Mouse (Mus musculus): Measurements from ENCODE around the gene Dusp1. TPM values are rescaled to one million over a fixed set of nuclear protein-coding genes. Genes with fewer than 3 reads are reported as not detected.

Dusp1 gene
- polyA plus RNA-seq, 1 experiment: 107 TPM

DNA sequence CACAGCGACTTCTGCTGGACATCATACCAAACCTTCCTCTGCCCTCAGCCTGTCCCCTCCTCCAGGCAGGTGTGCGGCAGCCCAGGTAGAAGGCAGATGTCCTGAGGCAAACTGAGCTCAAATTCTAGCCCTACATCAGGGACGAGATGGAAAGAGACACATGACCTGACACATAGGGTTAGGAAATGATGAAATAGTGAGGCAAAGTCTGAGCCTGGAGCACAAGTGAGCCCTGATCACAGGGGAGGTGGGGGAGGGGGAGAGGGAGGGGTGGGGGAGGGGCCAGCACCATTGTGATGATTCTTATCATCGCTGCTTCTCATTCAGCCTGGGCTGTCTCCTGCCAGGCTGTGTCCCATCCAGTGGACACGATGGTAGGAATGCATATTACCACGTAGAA lies 40.0 kb upstream of the Dusp1 start:
- peaks cover 5% of the 10 kb centered on the region; the same call in 1 of the 2 replicates for H3K36me3 ChIP-seq (ENCODE audit: control insufficient read depth)
- no peak overlapping the region for H3K4me3 ChIP-seq (replicated peaks)
- no peak for TF ChIP-seq TAL1 (IDR thresholded peaks at IDR 0.05; ENCODE audit: low read length)
- TF ChIP-seq GATA1 (IDR thresholded peaks at IDR 0.05; ENCODE audit: low read length): no peak
- no peaks in the 10 kb centered on the region for H3K9me3 ChIP-seq (ENCODE audit: control insufficient read depth, low read length)
- peaks cover 28% of the 10 kb centered on the region for H3K4me1 ChIP-seq (ENCODE audit: control insufficient read depth)
- H3K27me3 ChIP-seq (ENCODE audit: control insufficient read depth): no peaks in the 10 kb centered on the region

DNA sequence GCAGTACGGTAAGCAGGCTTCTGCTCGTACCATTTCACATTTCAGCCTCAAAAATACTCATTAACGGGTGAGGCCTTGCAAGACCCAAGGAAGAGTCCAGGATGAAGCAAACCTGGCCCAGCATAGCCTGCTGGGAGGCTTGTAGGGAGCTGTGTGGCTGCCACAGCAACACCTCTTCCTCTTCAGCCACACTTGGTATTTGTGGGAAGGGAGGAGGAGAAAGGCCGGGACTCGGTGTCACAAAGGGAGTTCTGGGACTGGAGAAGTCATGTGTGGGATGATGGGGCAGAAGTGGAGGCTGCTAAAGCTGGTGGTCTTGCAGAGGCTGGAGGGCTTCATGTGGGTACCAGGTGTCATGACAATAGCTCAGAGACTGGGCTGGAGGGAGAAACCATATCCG lies 39.6 kb upstream of the Dusp1 start:
- H3K4me1 ChIP-seq (ENCODE audit: control insufficient read depth): peaks cover 32% of the 10 kb centered on the region
- no peaks in the 10 kb centered on the region for H3K27me3 ChIP-seq (ENCODE audit: control insufficient read depth)
- H3K4me3 ChIP-seq (replicated peaks): no peak overlapping the region
- H3K36me3 ChIP-seq (ENCODE audit: control insufficient read depth): peaks cover 5% of the 10 kb centered on the region; the same call in 1 of the 2 replicates
- no peaks in the 10 kb centered on the region for H3K9me3 ChIP-seq (ENCODE audit: control insufficient read depth, low read length)
- TF ChIP-seq TAL1 (IDR thresholded peaks at IDR 0.05; ENCODE audit: low read length): no peak
- TF ChIP-seq GATA1 (IDR thresholded peaks at IDR 0.05; ENCODE audit: low read length): no peak

DNA sequence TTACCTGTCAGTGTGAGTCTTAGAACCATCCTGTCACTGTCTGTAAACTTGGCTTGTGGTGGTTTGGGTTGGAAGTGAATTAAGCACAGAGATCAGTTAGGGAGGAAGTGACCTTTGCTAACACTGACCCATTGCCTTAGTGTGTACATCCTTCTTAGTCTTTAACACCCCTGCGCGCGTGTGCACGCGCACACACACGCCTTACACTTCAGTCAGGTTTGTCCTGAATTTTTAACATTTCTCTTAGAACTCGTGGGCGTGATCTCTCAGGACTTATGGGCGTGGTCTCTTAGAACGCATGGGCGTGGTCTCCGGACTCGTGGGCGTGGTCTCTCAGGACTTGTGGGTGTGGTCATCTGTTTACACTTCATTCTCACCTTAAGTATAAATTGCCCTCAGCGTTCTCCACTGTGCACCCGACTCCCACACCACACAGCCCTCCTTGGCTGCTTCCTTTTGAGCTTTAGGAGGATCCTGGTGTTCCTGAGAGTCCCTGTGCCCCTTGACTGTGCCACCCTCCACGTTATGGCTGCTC lies 39.1 kb upstream of the Dusp1 start:
- no peak for TF ChIP-seq GATA1 (IDR thresholded peaks at IDR 0.05; ENCODE audit: low read length)
- TF ChIP-seq TAL1 (IDR thresholded peaks at IDR 0.05; ENCODE audit: low read length): no peak
- H3K4me1 ChIP-seq (ENCODE audit: control insufficient read depth): peaks cover 37% of the 10 kb centered on the region
- no peaks in the 10 kb centered on the region for H3K27me3 ChIP-seq (ENCODE audit: control insufficient read depth)
- peaks cover 5% of the 10 kb centered on the region; the same call in 1 of the 2 replicates for H3K36me3 ChIP-seq (ENCODE audit: control insufficient read depth)
- H3K4me3 ChIP-seq (replicated peaks): peak overlapping the region; percentile 5
- no peaks in the 10 kb centered on the region for H3K9me3 ChIP-seq (ENCODE audit: control insufficient read depth, low read length)

DNA sequence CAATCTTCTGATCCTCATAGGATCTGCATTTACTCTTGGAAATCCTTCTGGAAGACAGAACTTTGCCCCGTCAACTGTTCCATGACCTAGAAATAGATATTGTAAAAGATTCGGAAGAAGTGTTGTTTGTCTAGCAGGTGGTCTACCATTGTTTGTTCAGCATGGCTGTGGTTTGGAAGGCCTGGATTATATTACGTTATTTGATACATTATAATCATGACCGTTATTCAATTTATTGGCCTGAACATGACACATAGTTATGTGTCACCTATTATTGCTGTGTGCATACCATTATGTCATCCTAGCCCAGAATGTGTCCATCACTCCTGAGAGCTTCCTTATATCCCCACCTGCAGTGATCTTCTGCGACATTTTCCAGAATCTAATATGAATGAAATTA lies 36.9 kb upstream of the Dusp1 start:
- H3K36me3 ChIP-seq (ENCODE audit: control insufficient read depth): no peaks in the 10 kb centered on the region; the same call in 1 of the 2 replicates
- TF ChIP-seq TAL1 (IDR thresholded peaks at IDR 0.05; ENCODE audit: low read length) (no peak), GATA1 (IDR thresholded peaks at IDR 0.05; ENCODE audit: low read length) (no peak)
- H3K4me3 ChIP-seq (replicated peaks): no peak overlapping the region
- no peaks in the 10 kb centered on the region for H3K9me3 ChIP-seq (ENCODE audit: control insufficient read depth, low read length)
- H3K4me1 ChIP-seq (ENCODE audit: control insufficient read depth): peaks cover 51% of the 10 kb centered on the region
- H3K27me3 ChIP-seq (ENCODE audit: control insufficient read depth): no peaks in the 10 kb centered on the region

DNA sequence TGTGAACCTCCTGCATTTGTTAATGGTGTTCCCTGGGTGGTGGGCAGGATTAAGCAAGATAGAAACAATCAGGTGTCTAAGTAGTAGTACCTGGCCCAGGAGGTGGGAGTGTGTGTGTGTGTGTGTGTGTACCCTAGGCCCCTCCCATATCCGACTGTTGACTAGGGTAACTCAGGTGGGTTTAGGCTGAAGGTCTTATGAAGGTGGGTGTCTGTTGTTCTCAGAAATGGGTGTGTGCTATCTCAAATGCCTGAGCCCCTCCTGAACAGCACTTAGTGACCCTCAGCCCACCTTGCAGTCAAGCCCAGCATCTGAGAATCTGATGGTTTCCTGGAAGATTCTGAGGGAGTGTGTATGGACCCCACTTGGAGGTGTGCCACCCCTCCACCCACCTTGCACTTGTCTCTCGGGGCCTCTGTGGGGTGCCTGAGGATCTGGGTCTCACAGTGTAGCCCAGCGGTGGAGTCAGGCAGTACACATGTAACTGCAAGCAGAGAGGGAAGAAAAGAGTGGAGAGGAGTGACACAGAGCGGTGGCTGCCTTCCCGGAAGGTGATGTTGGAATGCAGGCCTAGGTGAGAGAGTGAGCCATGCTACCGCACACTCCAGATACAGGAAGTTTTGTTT lies 35.0 kb upstream of the Dusp1 start:
- Histone ChIP-seq H3K4me3 (replicated peaks) (no peak overlapping the region), H3K9me3 (ENCODE audit: control insufficient read depth, low read length) (no peaks in the 10 kb centered on the region), H3K36me3 (ENCODE audit: control insufficient read depth) (peaks cover 5% of the 10 kb centered on the region), H3K27me3 (ENCODE audit: control insufficient read depth) (no peaks in the 10 kb centered on the region), H3K4me1 (ENCODE audit: control insufficient read depth) (peaks cover 43% of the 10 kb centered on the region)
- TF ChIP-seq TAL1 (IDR thresholded peaks at IDR 0.05; ENCODE audit: low read length) (no peak), GATA1 (IDR thresholded peaks at IDR 0.05; ENCODE audit: low read length) (no peak)

DNA sequence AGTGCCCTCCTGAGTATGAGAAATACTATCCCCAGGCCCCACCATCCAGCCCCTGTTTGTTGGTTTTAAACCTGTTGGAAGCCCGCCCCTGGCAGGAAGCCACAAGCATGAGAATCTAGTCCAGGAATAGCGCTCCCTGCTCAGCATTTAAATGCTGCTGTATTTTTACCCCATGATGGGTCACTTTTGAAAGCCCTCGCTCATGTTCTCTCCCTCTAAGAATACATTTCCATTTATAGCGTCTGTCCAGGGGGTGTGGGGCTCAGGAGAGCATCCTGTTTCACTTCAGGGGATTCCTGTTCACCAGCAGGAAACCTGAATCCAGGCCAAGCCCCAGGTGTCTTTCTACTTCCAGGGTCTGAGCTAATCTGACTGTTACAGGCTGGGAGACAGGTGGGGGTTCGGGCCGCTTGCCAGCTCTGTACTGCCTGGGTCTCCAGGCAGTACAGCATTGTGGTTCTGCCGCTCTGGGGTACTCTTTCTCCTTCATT lies 34.3 kb upstream of the Dusp1 start:
- TF ChIP-seq TAL1 (IDR thresholded peaks at IDR 0.05; ENCODE audit: low read length): no peak
- no peak for TF ChIP-seq GATA1 (IDR thresholded peaks at IDR 0.05; ENCODE audit: low read length)
- Histone ChIP-seq H3K4me3 (replicated peaks) (no peak overlapping the region), H3K36me3 (ENCODE audit: control insufficient read depth) (peaks cover 5% of the 10 kb centered on the region), H3K9me3 (ENCODE audit: control insufficient read depth, low read length) (no peaks in the 10 kb centered on the region), H3K27me3 (ENCODE audit: control insufficient read depth) (no peaks in the 10 kb centered on the region), H3K4me1 (ENCODE audit: control insufficient read depth) (peaks cover 36% of the 10 kb centered on the region)

DNA sequence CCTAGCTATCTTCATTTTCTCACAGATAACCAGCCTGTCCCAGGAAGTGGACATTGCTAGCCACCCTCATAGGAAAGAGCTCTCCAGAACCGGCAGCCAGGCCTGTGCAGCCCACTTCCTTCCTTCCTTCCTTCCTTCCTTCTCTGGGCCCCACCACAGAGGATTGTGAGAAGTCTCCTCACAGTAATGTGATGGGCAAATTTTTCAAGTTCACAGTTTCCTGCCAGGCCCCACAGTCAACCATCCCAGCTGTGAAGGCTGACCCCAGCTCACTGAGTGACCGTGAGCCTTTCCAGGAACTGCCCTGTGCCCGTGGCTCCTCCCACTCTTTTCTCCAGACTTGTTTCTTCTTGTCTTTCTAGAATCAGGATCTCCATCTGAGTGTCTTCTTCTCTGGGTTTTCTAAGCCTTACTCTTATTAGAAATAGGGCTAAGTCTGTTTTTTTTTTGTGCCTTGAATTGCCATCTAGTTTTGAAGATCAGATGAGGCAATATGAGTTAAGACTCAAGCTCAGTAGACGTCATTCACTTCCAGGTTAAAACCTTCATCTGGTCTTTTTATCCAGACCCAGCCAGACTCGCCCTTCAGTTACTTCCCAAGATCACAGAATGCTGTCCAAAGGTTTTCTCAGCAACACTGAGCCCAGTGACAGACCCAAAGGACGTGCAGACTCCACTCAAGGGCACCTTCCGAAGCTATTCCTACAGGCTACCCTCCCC lies 33.7 kb upstream of the Dusp1 start:
- Histone ChIP-seq H3K9me3 (ENCODE audit: control insufficient read depth, low read length) (no peaks in the 10 kb centered on the region), H3K4me1 (ENCODE audit: control insufficient read depth) (peaks cover 30% of the 10 kb centered on the region), H3K4me3 (replicated peaks) (no peak overlapping the region), H3K36me3 (ENCODE audit: control insufficient read depth) (peaks cover 5% of the 10 kb centered on the region), H3K27me3 (ENCODE audit: control insufficient read depth) (no peaks in the 10 kb centered on the region)
- TF ChIP-seq GATA1 (IDR thresholded peaks at IDR 0.05; ENCODE audit: low read length) (no peak), TAL1 (IDR thresholded peaks at IDR 0.05; ENCODE audit: low read length) (no peak)

DNA sequence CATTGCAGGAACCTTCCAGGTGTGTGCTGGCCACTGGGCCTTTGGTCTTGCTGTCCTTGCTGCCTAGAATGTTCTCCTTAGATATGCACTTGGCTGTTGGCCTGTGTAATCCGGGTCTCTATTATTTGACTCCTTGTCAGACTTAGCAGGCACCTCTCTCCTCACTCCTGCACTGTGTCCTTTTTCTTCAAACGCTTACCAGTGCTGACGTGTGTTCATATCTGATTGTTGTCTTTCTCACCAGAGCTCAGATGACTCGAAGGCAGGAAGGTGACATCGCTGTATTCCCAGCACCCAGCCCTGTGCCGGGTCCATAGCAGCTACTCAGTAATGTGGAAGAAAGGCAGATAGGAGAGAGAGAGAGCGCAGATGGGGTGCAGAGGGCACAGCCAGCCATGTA lies 33.0 kb upstream of the Dusp1 start:
- TF ChIP-seq GATA1 (IDR thresholded peaks at IDR 0.05; ENCODE audit: low read length) (no peak), TAL1 (IDR thresholded peaks at IDR 0.05; ENCODE audit: low read length) (no peak)
- peaks cover 26% of the 10 kb centered on the region for H3K4me1 ChIP-seq (ENCODE audit: control insufficient read depth)
- no peaks in the 10 kb centered on the region for H3K27me3 ChIP-seq (ENCODE audit: control insufficient read depth)
- peaks cover 5% of the 10 kb centered on the region for H3K36me3 ChIP-seq (ENCODE audit: control insufficient read depth)
- no peak overlapping the region for H3K4me3 ChIP-seq (replicated peaks)
- no peaks in the 10 kb centered on the region for H3K9me3 ChIP-seq (ENCODE audit: control insufficient read depth, low read length)

DNA sequence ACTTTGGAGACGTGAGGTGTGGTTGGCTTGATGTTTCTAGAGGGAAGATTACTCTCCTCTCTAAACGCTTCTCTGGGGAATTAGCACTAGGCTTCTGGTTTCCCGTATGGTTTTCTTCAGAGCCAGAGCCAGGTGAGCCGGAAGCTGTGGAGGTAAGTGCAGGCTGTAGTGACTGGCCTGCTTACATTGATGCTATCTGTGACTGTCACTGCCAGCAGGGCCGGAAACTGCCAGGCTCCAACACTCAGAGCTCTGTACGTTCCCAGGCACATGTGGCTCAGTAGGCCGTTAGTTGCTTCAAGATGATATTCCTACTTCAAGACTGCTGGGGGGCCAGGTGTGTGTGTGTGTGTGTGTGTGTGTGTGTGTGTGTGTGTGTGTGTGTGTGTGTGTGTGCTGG lies 32.2 kb upstream of the Dusp1 start:
- Histone ChIP-seq H3K4me3 (replicated peaks) (no peak overlapping the region), H3K4me1 (ENCODE audit: control insufficient read depth) (peaks cover 26% of the 10 kb centered on the region), H3K27me3 (ENCODE audit: control insufficient read depth) (no peaks in the 10 kb centered on the region), H3K9me3 (ENCODE audit: control insufficient read depth, low read length) (no peaks in the 10 kb centered on the region), H3K36me3 (ENCODE audit: control insufficient read depth) (peaks cover 5% of the 10 kb centered on the region)
- no peak for TF ChIP-seq TAL1 (IDR thresholded peaks at IDR 0.05; ENCODE audit: low read length)
- no peak for TF ChIP-seq GATA1 (IDR thresholded peaks at IDR 0.05; ENCODE audit: low read length)

Data from erythroblast, embryonic 14.5 days (primary cell).